Mouse (Mus musculus) embryonic facial prominence, embryonic 11.5 days (tissue): Measurements from ENCODE around the gene Celf6. TPM values are rescaled to one million over a fixed set of nuclear protein-coding genes. Genes with fewer than 3 reads are reported as not detected.
A peak's percentile ranks its signal among the peaks of the same experiment; 100 is the strongest.

Experiments
- ATAC-seq: fragments of 200-750 bp; cut with Nextera tagmentation; replicated peaks from 2 replicates; pipeline ENCODE4 v1.8.0; 2017; ENCODE audit warnings: low read depth; ENCODE audit not compliant: insufficient number of reproducible peaks, low FRiP score, low TSS enrichment
- DNase-seq: peaks from one replicate; pipeline ENCODE4 v3.0.0-alpha.2; 2015; ENCODE audit warnings: low spot score
- H3K27ac ChIP-seq: fragments of 300-500 bp; sonication (generic); replicated peaks from 2 replicates; pipeline ENCODE4 v1.5.1; 2014; ENCODE audit warnings: mild to moderate bottlenecking, low read depth, low read length, control low read depth
- H3K27me3 ChIP-seq: fragments of 300-500 bp; sonication (generic); 2 replicates; pipeline ENCODE4 v1.6.1; 2014; ENCODE audit warnings: mild to moderate bottlenecking, low read length, moderate library complexity, mixed read lengths; ENCODE audit not compliant: control insufficient read depth, insufficient read depth
- H3K36me3 ChIP-seq: fragments of 300-500 bp; sonication (generic); replicated peaks from 2 replicates; pipeline ENCODE4 v1.6.1; 2014; ENCODE audit warnings: low read depth, mild to moderate bottlenecking, low read length, moderate library complexity, mixed read lengths; ENCODE audit not compliant: control insufficient read depth, insufficient read depth
- H3K4me1 ChIP-seq: fragments of 300-500 bp; sonication (generic); 2 replicates; pipeline ENCODE4 v1.6.1; 2014; ENCODE audit warnings: low read length, mixed read lengths; ENCODE audit not compliant: control insufficient read depth, insufficient read depth
- H3K4me2 ChIP-seq: fragments of 300-500 bp; sonication (generic); 2 replicates; pipeline ENCODE4 v1.6.1; 2014; ENCODE audit warnings: low read depth, mild to moderate bottlenecking, control low read depth, low read length, moderate library complexity
- H3K4me3 ChIP-seq: fragments of 300-500 bp; sonication (generic); 2 replicates; pipeline ENCODE4 v1.5.1; 2014; ENCODE audit warnings: low read depth, low read length, control low read depth
- H3K9ac ChIP-seq: fragments of 300-500 bp; sonication (generic); replicated peaks from 2 replicates; pipeline ENCODE4 v1.6.1; 2014; ENCODE audit warnings: mild to moderate bottlenecking, control low read depth, low read length
- H3K9me3 ChIP-seq: fragments of 300-500 bp; sonication (generic); replicated peaks from 2 replicates; pipeline ENCODE4 v1.6.1; 2016; ENCODE audit warnings: mild to moderate bottlenecking, low read length, inconsistent platforms, mixed read lengths; ENCODE audit not compliant: control insufficient read depth
- WGBS: fragments of 180-500 bp; shearing (Covaris S2); extraction: QIAGEN DNeasy Blood & Tissue Kit; methylation state at CpG from one replicate; pipeline ENCODE4 v1.1.7; 2014; 5-methylcytosine and 5-hydroxymethylcytosine counted together
- polyA plus RNA-seq: library from polyadenylated mRNA; unstranded; fragments of >200 nt; fragmentation: Nextera tagmentation; extraction: Ambion mirVana; gene quantifications from 2 replicates; pipeline ENCODE4 v1.2.1, GENCODE M21; 2014

Celf6 gene
- polyA plus RNA-seq, 1 experiment from 2014 or later: 1.7 TPM

- peak overlapping the region; percentile 53 for H3K4me2 ChIP-seq
- peak overlapping the region; percentile 93 for H3K9ac ChIP-seq
- no peak; the same call in 1 of the 2 replicates for ATAC-seq
- H3K36me3 ChIP-seq: no peaks in the 10 kb centered on the region
- H3K9me3 ChIP-seq: no peaks in the 10 kb centered on the region
- peak overlapping the region; percentile 85 for H3K27ac ChIP-seq
- DNase-seq: no peak
- under 1% methylated on average over 50 of the region's 58 CpGs for WGBS
- peak overlapping the region; percentile 89 for H3K4me3 ChIP-seq
- H3K4me1 ChIP-seq: no peaks in the 10 kb centered on the region
- H3K27me3 ChIP-seq: no peaks in the 10 kb centered on the region
Observed at GRCm38 (mm10) chr9:59617307-59617973, 39.7 kb downstream of the Celf6 start.

- Histone ChIP-seq H3K9me3 (no peaks in the 10 kb centered on the region), H3K4me3 (no peak overlapping the region), H3K27me3 (no peaks in the 10 kb centered on the region), H3K4me2 (no peak overlapping the region), H3K36me3 (peaks cover 5% of the 10 kb centered on the region), H3K4me1 (no peaks in the 10 kb centered on the region), H3K9ac (no peak overlapping the region), H3K27ac (no peak overlapping the region)
- ATAC-seq: no peak
- peak; percentile 29 for DNase-seq
- WGBS: 88% methylated on average over 1 of the region's 1 CpGs
Observed at GRCm38 (mm10) chr9:59638372-59638771, 60.7 kb downstream of the Celf6 start.

- no peaks in the 10 kb centered on the region for H3K4me1 ChIP-seq
- no peaks in the 10 kb centered on the region for H3K27me3 ChIP-seq
- no peak for DNase-seq
- no peak overlapping the region for H3K4me3 ChIP-seq
- no peak for ATAC-seq
- no peaks in the 10 kb centered on the region for H3K9me3 ChIP-seq
- no peak overlapping the region for H3K9ac ChIP-seq
- no peak overlapping the region for H3K27ac ChIP-seq
- WGBS: 87% methylated on average over 4 of the region's 4 CpGs
- H3K36me3 ChIP-seq: peaks cover 5% of the 10 kb centered on the region
- no peak overlapping the region for H3K4me2 ChIP-seq
Observed at GRCm38 (mm10) chr9:59639936-59640335, 62.2 kb downstream of the Celf6 start.

- no peaks in the 10 kb centered on the region for H3K9me3 ChIP-seq
- no peak overlapping the region for H3K27ac ChIP-seq
- DNase-seq (no peak), ATAC-seq (no peak)
- no peak overlapping the region for H3K4me3 ChIP-seq
- no peak overlapping the region for H3K4me2 ChIP-seq
- peaks cover 3% of the 10 kb centered on the region; the same call in 1 of the 2 replicates for H3K36me3 ChIP-seq
- H3K4me1 ChIP-seq: no peaks in the 10 kb centered on the region
- WGBS: 83% methylated on average over 2 of the region's 2 CpGs
- H3K9ac ChIP-seq: no peak overlapping the region
- no peaks in the 10 kb centered on the region for H3K27me3 ChIP-seq
Observed at GRCm38 (mm10) chr9:59641320-59641719, 63.6 kb downstream of the Celf6 start.

- Histone ChIP-seq H3K4me1 (no peaks in the 10 kb centered on the region), H3K4me3 (no peak overlapping the region), H3K27me3 (no peaks in the 10 kb centered on the region), H3K36me3 (peaks cover 4% of the 10 kb centered on the region), H3K4me2 (no peak overlapping the region), H3K9ac (no peak overlapping the region), H3K27ac (no peak overlapping the region), H3K9me3 (no peaks in the 10 kb centered on the region)
- 96% methylated on average over 4 of the region's 4 CpGs for WGBS
- ATAC-seq (no peak), DNase-seq (no peak)
Observed at GRCm38 (mm10) chr9:59649911-59650310, 72.2 kb downstream of the Celf6 start.

- ATAC-seq (no peak), DNase-seq (no peak)
- Histone ChIP-seq H3K4me1 (no peaks in the 10 kb centered on the region), H3K9me3 (no peaks in the 10 kb centered on the region), H3K9ac (no peak overlapping the region), H3K36me3 (peaks cover 4% of the 10 kb centered on the region), H3K4me3 (no peak overlapping the region), H3K27me3 (no peaks in the 10 kb centered on the region), H3K27ac (no peak overlapping the region), H3K4me2 (no peak overlapping the region)
- 28% methylated on average over 3 of the region's 3 CpGs for WGBS
Observed at GRCm38 (mm10) chr9:59653371-59653770, 75.7 kb downstream of the Celf6 start.

GRCm38 (mm10) chr9:59654450-59654983 lies 76.8 kb downstream of the Celf6 start:
- Histone ChIP-seq H3K36me3 (peaks cover 4% of the 10 kb centered on the region), H3K4me2 (no peak overlapping the region), H3K9me3 (no peaks in the 10 kb centered on the region), H3K27me3 (no peaks in the 10 kb centered on the region), H3K9ac (no peak overlapping the region), H3K4me3 (no peak overlapping the region), H3K27ac (no peak overlapping the region), H3K4me1 (peaks cover 2% of the 10 kb centered on the region; the same call in 1 of the 2 replicates)
- DNase-seq (no peak), ATAC-seq (no peak)
- 86% methylated on average over 2 of the region's 2 CpGs for WGBS

- peak within 1 kb of the TSS; percentile 63 for H3K4me3 ChIP-seq
- no peaks in the 10 kb centered on the region for H3K36me3 ChIP-seq
- ATAC-seq: peak; percentile 91
- peak; percentile 99 for DNase-seq
- H3K9ac ChIP-seq: peak within 1 kb of the TSS; percentile 78
- peaks cover 2% of the 10 kb centered on the region; the same call in 1 of the 2 replicates for H3K4me1 ChIP-seq
- H3K27me3 ChIP-seq: no peaks in the 10 kb centered on the region
- WGBS: 0% methylated on average over 34 of the region's 46 CpGs
- H3K4me2 ChIP-seq: peak within 1 kb of the TSS; percentile 81
- H3K27ac ChIP-seq: peak within 1 kb of the TSS; percentile 91
- no peaks in the 10 kb centered on the region for H3K9me3 ChIP-seq
Observed at GRCm38 (mm10) chr9:59655958-59656634, 78.4 kb downstream of the Celf6 start, which contains the start of gene Pkm. Pkm (plus strand) TSS chr9:59656368.
